Mouse (Mus musculus) stomach, embryonic 14.5 days (tissue): ENCODE measurements around the gene Kcnq1. TPM values are rescaled to one million over a fixed set of nuclear protein-coding genes. Genes with fewer than 3 reads are reported as not detected.

ENCODE experiments used
- ATAC-seq: fragments of 200-750 bp; cut with Nextera tagmentation; 2 replicates; pipeline ENCODE4 v1.8.0; 2017; ENCODE audit warnings: low read depth, moderate TSS enrichment; ENCODE audit not compliant: insufficient number of reproducible peaks, insufficient read depth, low FRiP score
- H3K27ac ChIP-seq: fragments of 300-500 bp; sonication (generic); 2 replicates; pipeline ENCODE4 v1.5.1; 2014; ENCODE audit warnings: mild to moderate bottlenecking, low read length, moderate library complexity, mixed read lengths
- H3K27me3 ChIP-seq: fragments of 300-500 bp; sonication (generic); 2 replicates; pipeline ENCODE4 v1.6.1; 2014; ENCODE audit warnings: low read length, control low read depth, mixed read lengths; ENCODE audit not compliant: control insufficient read depth, insufficient read depth
- H3K36me3 ChIP-seq: fragments of 300-500 bp; sonication (generic); 2 replicates; pipeline ENCODE4 v1.6.1; 2014; ENCODE audit warnings: mild to moderate bottlenecking, control low read depth, low read length, moderate library complexity, mixed read lengths; ENCODE audit not compliant: control insufficient read depth, insufficient read depth
- H3K4me1 ChIP-seq: fragments of 300-500 bp; sonication (generic); 2 replicates; pipeline ENCODE4 v1.6.1; 2014; ENCODE audit warnings: low read length, control low read depth, mixed read lengths; ENCODE audit not compliant: control insufficient read depth, insufficient read depth
- H3K4me2 ChIP-seq: fragments of 300-500 bp; sonication (generic); replicated peaks from 2 replicates; pipeline ENCODE4 v1.6.1; 2014; ENCODE audit warnings: low read depth, low read length, control low read depth
- H3K4me3 ChIP-seq: fragments of 300-500 bp; sonication (generic); 2 replicates; pipeline ENCODE4 v1.5.1; 2014; ENCODE audit warnings: low read depth, low read length, control low read depth
- H3K9ac ChIP-seq: fragments of 300-500 bp; sonication (generic); replicated peaks from 2 replicates; pipeline ENCODE4 v1.6.1; 2014; ENCODE audit warnings: low read depth, mild to moderate bottlenecking, control low read depth, low read length, moderate library complexity, mixed read lengths
- H3K9me3 ChIP-seq: fragments of 300-500 bp; sonication (generic); 2 replicates; pipeline ENCODE4 v1.6.1; 2016; ENCODE audit warnings: low read depth, low read length, control low read depth; ENCODE audit not compliant: control insufficient read depth
- WGBS: fragments of 180-500 bp; shearing (Covaris S2); extraction: QIAGEN DNeasy Blood & Tissue Kit; methylation state at CpG from one replicate; pipeline ENCODE4 v1.1.7; 2014; 5-methylcytosine and 5-hydroxymethylcytosine counted together
- polyA plus RNA-seq: library from polyadenylated mRNA; unstranded; fragments of >200 nt; fragmentation: Nextera tagmentation; extraction: Ambion mirVana; gene quantifications from 2 replicates; pipeline ENCODE4 v1.2.1, GENCODE M21; 2014

Gene Kcnq1
- polyA plus RNA-seq, 1 experiment from 2014 or later: 4.2 TPM

GRCm38 (mm10) chr7:143463865-143464415, 357.8 kb downstream of the Kcnq1 start:
- WGBS: 37% methylated on average over 11 of the region's 11 CpGs
- no peak for ATAC-seq
- Histone ChIP-seq H3K4me3 (no peak overlapping the region), H3K27me3 (no peaks in the 10 kb centered on the region), H3K4me2 (no peak overlapping the region), H3K27ac (peak overlapping the region; percentile 73), H3K36me3 (no peaks in the 10 kb centered on the region), H3K9ac (no peak overlapping the region), H3K4me1 (peaks cover 12% of the 10 kb centered on the region), H3K9me3 (peaks cover 21% of the 10 kb centered on the region; the same call in 1 of the 2 replicates)

GRCm38 (mm10) chr7:143464811-143465560, 358.8 kb downstream of the Kcnq1 start:
- 18% methylated on average over 55 of the region's 56 CpGs for WGBS
- H3K4me3 ChIP-seq: peak overlapping the region; percentile 24
- H3K9ac ChIP-seq: peak overlapping the region; percentile 14; the same call in 1 of the 2 replicates
- peak; percentile 38 for ATAC-seq
- H3K27ac ChIP-seq: peak overlapping the region; percentile 73
- peaks cover 15% of the 10 kb centered on the region for H3K4me1 ChIP-seq
- H3K9me3 ChIP-seq: peaks cover 12% of the 10 kb centered on the region; the same call in 1 of the 2 replicates
- peak overlapping the region; percentile 53 for H3K4me2 ChIP-seq
- no peaks in the 10 kb centered on the region for H3K27me3 ChIP-seq
- no peaks in the 10 kb centered on the region for H3K36me3 ChIP-seq

- Histone ChIP-seq H3K9me3 (peaks cover under 1% of the 10 kb centered on the region; the same call in 1 of the 2 replicates), H3K36me3 (no peaks in the 10 kb centered on the region), H3K4me3 (no peak overlapping the region), H3K4me2 (no peak overlapping the region), H3K9ac (no peak overlapping the region), H3K27me3 (no peaks in the 10 kb centered on the region), H3K27ac (peak overlapping the region; percentile 73; the same call in 1 of the 2 replicates), H3K4me1 (peaks cover 15% of the 10 kb centered on the region)
- ATAC-seq: peak; percentile 25; the same call in 1 of the 2 replicates
- 32% methylated on average over 14 of the region's 14 CpGs for WGBS
Measured at GRCm38 (mm10) chr7:143466099-143466677, 360.0 kb downstream of the Kcnq1 start.

- Histone ChIP-seq H3K4me3 (no peak overlapping the region), H3K9me3 (no peaks in the 10 kb centered on the region), H3K36me3 (no peaks in the 10 kb centered on the region), H3K4me2 (no peak overlapping the region), H3K27me3 (no peaks in the 10 kb centered on the region), H3K9ac (no peak overlapping the region), H3K27ac (no peak overlapping the region), H3K4me1 (peaks cover 11% of the 10 kb centered on the region)
- ATAC-seq: no peak
- WGBS: 20% methylated on average over 6 of the region's 6 CpGs
Measured at GRCm38 (mm10) chr7:143467714-143468113, 361.6 kb downstream of the Kcnq1 start.

- Histone ChIP-seq H3K9me3 (no peaks in the 10 kb centered on the region), H3K27me3 (no peaks in the 10 kb centered on the region), H3K4me1 (0 out of 2 replicates have a peak, but pooled peaks cover 6% of the 10 kb centered on the region), H3K9ac (no peak overlapping the region), H3K4me3 (no peak overlapping the region), H3K4me2 (no peak overlapping the region), H3K36me3 (no peaks in the 10 kb centered on the region), H3K27ac (no peak overlapping the region)
- no peak for ATAC-seq
- WGBS: 16% methylated on average over 8 of the region's 8 CpGs
Measured at GRCm38 (mm10) chr7:143469946-143470345, 363.8 kb downstream of the Kcnq1 start.

- no peaks in the 10 kb centered on the region for H3K9me3 ChIP-seq
- 0 out of 2 replicates have a peak, but pooled peaks cover 3% of the 10 kb centered on the region for H3K4me1 ChIP-seq
- peak within 1 kb of the TSS; percentile 3; the same call in 1 of the 2 replicates for H3K4me3 ChIP-seq
- no peak within 1 kb of the TSS for H3K27ac ChIP-seq
- H3K36me3 ChIP-seq: no peaks in the 10 kb centered on the region
- H3K27me3 ChIP-seq: no peaks in the 10 kb centered on the region
- H3K4me2 ChIP-seq: peak within 1 kb of the TSS; percentile 23
- WGBS: 32% methylated on average over 4 of the region's 4 CpGs
- peak; percentile 61 for ATAC-seq
- H3K9ac ChIP-seq: no peak within 1 kb of the TSS
Measured at GRCm38 (mm10) chr7:143473347-143474101, 367.4 kb downstream of the Kcnq1 start, which contains the start of gene Slc22a18. TSS of gene Slc22a18 (plus strand) at chr7:143473736.

- Histone ChIP-seq H3K27me3 (no peaks in the 10 kb centered on the region), H3K4me1 (no peaks in the 10 kb centered on the region), H3K4me2 (0 out of 2 replicates have a peak overlapping the region, but pooled peaks have one; percentile 12), H3K9me3 (no peaks in the 10 kb centered on the region), H3K9ac (no peak overlapping the region), H3K4me3 (no peak overlapping the region), H3K36me3 (no peaks in the 10 kb centered on the region), H3K27ac (no peak overlapping the region)
- WGBS: 22% methylated on average over 10 of the region's 10 CpGs
- ATAC-seq: peak; percentile 38; the same call in 1 of the 2 replicates
Measured at GRCm38 (mm10) chr7:143474811-143475210, 368.6 kb downstream of the Kcnq1 start.

GRCm38 (mm10) chr7:143475876-143476275, 369.7 kb downstream of the Kcnq1 start:
- Histone ChIP-seq H3K9ac (no peak overlapping the region), H3K9me3 (no peaks in the 10 kb centered on the region), H3K4me3 (no peak overlapping the region), H3K4me2 (no peak overlapping the region), H3K27me3 (no peaks in the 10 kb centered on the region), H3K4me1 (no peaks in the 10 kb centered on the region), H3K27ac (no peak overlapping the region), H3K36me3 (no peaks in the 10 kb centered on the region)
- WGBS: 68% methylated on average over 11 of the region's 11 CpGs
- ATAC-seq: peak; percentile 8; the same call in 1 of the 2 replicates
